Mouse (Mus musculus) ES-E14 (cell line): ENCODE data around the gene Zfp109. TPM values are rescaled to one million over a fixed set of nuclear protein-coding genes. Genes with fewer than 3 reads are reported as not detected.

Source experiments
- DNase-seq: peaks from one replicate; pipeline ENCODE4 v3.0.0-alpha.2; 2013; ENCODE audit warnings: low read depth, low spot score
- H3K27ac ChIP-seq: 2 replicates; pipeline ENCODE4 v1.5.1; 2012; ENCODE audit warnings: low read depth, mild to moderate bottlenecking, low read length, moderate library complexity, mixed read lengths; ENCODE audit not compliant: poor library complexity, insufficient read depth, severe bottlenecking
- H3K36me3 ChIP-seq: 2 replicates; pipeline ENCODE4 v1.6.1; 2012; ENCODE audit warnings: mild to moderate bottlenecking, low read length, moderate library complexity, mixed read lengths; ENCODE audit not compliant: control insufficient read depth, poor library complexity, insufficient read depth, severe bottlenecking
- H3K4me1 ChIP-seq, 2 experiments: fragments of 150-350 bp in 1 of 2; sonication (generic) in 1 of 2; 2 replicates each; pipeline ENCODE4 v1.6.1; 2012; ENCODE audit warnings: low read length in 2 of 2, mild to moderate bottlenecking in 1 of 2, mixed read lengths in 1 of 2; ENCODE audit not compliant: control insufficient read depth in 2 of 2, insufficient read depth in 2 of 2, poor library complexity in 1 of 2
- H3K4me3 ChIP-seq, 2 experiments: fragments of 150-350 bp in 1 of 2; sonication (generic) in 1 of 2; 2 replicates each; pipeline ENCODE4 v1.5.1; 2012; ENCODE audit warnings: low read length in 2 of 2, low read depth in 1 of 2, mild to moderate bottlenecking in 1 of 2, mixed read lengths in 1 of 2; ENCODE audit not compliant: insufficient read depth in 1 of 2, poor library complexity in 1 of 2, severe bottlenecking in 1 of 2
- H3K9ac ChIP-seq: 2 replicates; pipeline ENCODE4 v1.6.1; 2012; ENCODE audit warnings: low read depth, mild to moderate bottlenecking, low read length, mixed read lengths; ENCODE audit not compliant: poor library complexity, insufficient read depth, severe bottlenecking
- H3K9me3 ChIP-seq: fragments of 150-350 bp; sonication (generic); 2 replicates; pipeline ENCODE4 v1.6.1; 2012; ENCODE audit warnings: low read depth, mild to moderate bottlenecking, low read length; ENCODE audit not compliant: control insufficient read depth, insufficient read depth
- CHD2 ChIP-seq: IDR thresholded peaks from 2 replicates; pipeline ENCODE4 v1.6.1; 2014; ENCODE audit warnings: mild to moderate bottlenecking, low read depth, low read length, inconsistent platforms
- HCFC1 ChIP-seq: IDR thresholded peaks from 2 replicates; pipeline ENCODE4 v1.6.1; 2012; ENCODE audit warnings: low read length, inconsistent platforms, borderline replicate concordance; ENCODE audit not compliant: insufficient read depth
- MAFK ChIP-seq: IDR thresholded peaks from 2 replicates; pipeline ENCODE4 v1.6.1; 2014; ENCODE audit warnings: mild to moderate bottlenecking, low read depth, low read length, inconsistent platforms; ENCODE audit not compliant: insufficient read depth
- ZC3H11A ChIP-seq: IDR thresholded peaks from 2 replicates; pipeline ENCODE4 v1.6.1; 2012; ENCODE audit warnings: low read depth, mild to moderate bottlenecking, inconsistent platforms, low read length, borderline replicate concordance
- ZNF384 ChIP-seq: IDR thresholded peaks from 2 replicates; pipeline ENCODE4 v1.6.1; 2012; ENCODE audit warnings: low read depth, low read length, inconsistent platforms
- in situ Hi-C, 2 experiments: fragments of 600-800 bp; cut with MboI; formaldehyde crosslinking; loops; one replicate each; pipeline ENCODE4 v1.15.1; 2025; ENCODE audit warnings: low sequenced_read_pairs in 2 of 2, inconsistent platforms in 1 of 2; ENCODE audit not compliant: unreplicated experiment in 2 of 2
- total RNA-seq: library from RNA; depleted of rRNA; stranded (reverse); fragments of 300-350 nt; gene quantifications from 2 replicates; pipeline ENCODE4 v1.2.3, GENCODE M21; 2012; rRNA removed

The Zfp109 gene
- total RNA-seq, 1 experiment = 4.5 TPM

- Histone ChIP-seq H3K36me3 (peaks cover 2% of the 10 kb centered on the region; the same call in 1 of the 2 replicates), H3K27ac (no peak overlapping the region), H3K9ac (no peak overlapping the region), H3K9me3 (no peaks in the 10 kb centered on the region), H3K4me1 (peaks cover 0 to 2% of the 10 kb centered on the region in 2 experiments; a peak in 1 of 4 replicates), H3K4me3 (no peak overlapping the region)
- DNase-seq = no peak
- TF ChIP-seq ZC3H11A (no peak), CHD2 (no peak), MAFK (no peak), HCFC1 (no peak), ZNF384 (no peak)
- in situ Hi-C loops = no loop called here
These were observed 44.2 kb downstream of the Zfp109 start for GRCm38 (mm10) chr7:24193157-24193556.

- H3K27ac ChIP-seq = no peak overlapping the region
- no peak overlapping the region for H3K9ac ChIP-seq
- H3K36me3 ChIP-seq = no peaks in the 10 kb centered on the region
- H3K4me3 ChIP-seq = no peak overlapping the region
- no peak for DNase-seq
- in situ Hi-C loops = no loop called here
- no peaks in the 10 kb centered on the region for H3K9me3 ChIP-seq
- H3K4me1 ChIP-seq = peaks cover 0 to 2% of the 10 kb centered on the region in 2 experiments; a peak in 2 of 4 replicates
- TF ChIP-seq MAFK = no peak
- TF ChIP-seq HCFC1 = no peak
- TF ChIP-seq ZNF384 = no peak
- TF ChIP-seq CHD2 = no peak
- no peak for TF ChIP-seq ZC3H11A
These were observed 46.0 kb downstream of the Zfp109 start for GRCm38 (mm10) chr7:24191361-24191760.

GRCm38 (mm10) chr7:24189571-24189944 is 47.8 kb downstream of the Zfp109 start:
- in situ Hi-C loops = no loop called here
- H3K36me3 ChIP-seq = no peaks in the 10 kb centered on the region

GRCm38 (mm10) chr7:24188901-24189570 is 48.3 kb downstream of the Zfp109 start:
- DNase-seq = no peak
- H3K9ac ChIP-seq = no peak overlapping the region

More at GRCm38 (mm10) chr7:24189571-24189944, 47.8 kb downstream of the Zfp109 start:
- Histone ChIP-seq H3K27ac (no peak overlapping the region), H3K4me1 (peaks cover 0 to 2% of the 10 kb centered on the region in 2 experiments; a peak in 2 of 4 replicates), H3K4me3 (no peak overlapping the region), H3K9me3 (no peaks in the 10 kb centered on the region), H3K9ac (no peak overlapping the region)
- TF ChIP-seq ZC3H11A (no peak), HCFC1 (no peak)
- DNase-seq = no peak

GRCm38 (mm10) chr7:24187611-24188010 is 49.7 kb downstream of the Zfp109 start:
- no peaks in the 10 kb centered on the region for H3K36me3 ChIP-seq
- H3K9ac ChIP-seq = no peak overlapping the region
- no peak for DNase-seq
- TF ChIP-seq CHD2 = no peak
- no peak for TF ChIP-seq HCFC1
- TF ChIP-seq ZNF384 = no peak
- H3K4me1 ChIP-seq = peaks cover 0 to 2% of the 10 kb centered on the region in 2 experiments; a peak in 2 of 4 replicates
- no peak overlapping the region for H3K4me3 ChIP-seq
- H3K27ac ChIP-seq = no peak overlapping the region
- in situ Hi-C loops = no loop called here
- no peaks in the 10 kb centered on the region for H3K9me3 ChIP-seq

More at GRCm38 (mm10) chr7:24188901-24189570, 48.3 kb downstream of the Zfp109 start:
- TF ChIP-seq HCFC1 = no peak
- Histone ChIP-seq H3K27ac (no peak overlapping the region), H3K9me3 (no peaks in the 10 kb centered on the region), H3K4me1 (peaks cover 0 to 2% of the 10 kb centered on the region in 2 experiments; a peak in 2 of 4 replicates), H3K4me3 (no peak overlapping the region), H3K36me3 (no peaks in the 10 kb centered on the region)
- in situ Hi-C loops = no loop called here

Other genes with a start within 250 kb of the Zfp109 start
- gene V1rd19, start 235.9 kb downstream of the Zfp109 start, total RNA-seq = not detected in 2 replicates
- not detected in 2 replicates for gene Vmn1r183, start 184.3 kb downstream of the Zfp109 start, total RNA-seq
- gene Zfp180, start 155.6 kb downstream of the Zfp109 start, total RNA-seq = 17.8 and 22.0 TPM in 2 replicates
- gene Zfp112, start 125.2 kb downstream of the Zfp109 start, total RNA-seq = 0.90 and 0.98 TPM in 2 replicates
- gene Zfp235, start 103.4 kb downstream of the Zfp109 start, total RNA-seq = 4.7 and 4.8 TPM in 2 replicates
- gene Zfp114, start 62.5 kb downstream of the Zfp109 start, total RNA-seq = 2.9 and 3.0 TPM in 2 replicates
- gene Zfp111, start 26.1 kb downstream of the Zfp109 start, total RNA-seq = 7.8 and 8.5 TPM in 2 replicates
- gene Zfp108, start 17.2 kb upstream of the Zfp109 start, total RNA-seq = 1.5 and 2.1 TPM in 2 replicates
- gene Zfp93, start 32.9 kb upstream of the Zfp109 start, total RNA-seq = 4.2 and 4.7 TPM in 2 replicates
- 22.4 and 30.4 TPM in 2 replicates for gene Zfp61, start 63.7 kb upstream of the Zfp109 start, total RNA-seq
- 5.4 and 8.0 TPM in 2 replicates for gene Zfp94, start 79.1 kb upstream of the Zfp109 start, total RNA-seq
- gene Tescl, start 96.4 kb upstream of the Zfp109 start, total RNA-seq = 2.3 and 2.4 TPM in 2 replicates
- not detected in 2 replicates for gene Lypd5, start 111.6 kb upstream of the Zfp109 start, total RNA-seq
- 3.2 and 5.3 TPM in 2 replicates for gene Kcnn4, start 132.7 kb upstream of the Zfp109 start, total RNA-seq
- gene Smg9, start 162.1 kb upstream of the Zfp109 start, total RNA-seq = 25.7 and 35.7 TPM in 2 replicates
- 0.16 TPM in 1 of 2 replicates, not detected in the other for gene Irgc1, start 214.7 kb upstream of the Zfp109 start, total RNA-seq
- 99.5 and 118 TPM in 2 replicates for gene Plaur, start 224.9 kb upstream of the Zfp109 start, total RNA-seq
- 10.8 and 21.4 TPM in 2 replicates for gene Cadm4, start 244.5 kb upstream of the Zfp109 start, total RNA-seq